Mouse (Mus musculus) leukemia stem cell, adult 10-12 weeks (primary cell): ENCODE results near the gene Crisp1. TPM values are rescaled to one million over a fixed set of nuclear protein-coding genes. Genes with fewer than 3 reads are reported as not detected.

Source experiments
- polyA plus RNA-seq: library from polyadenylated mRNA; stranded (reverse); fragments of >175 nt; gene quantifications from 2 replicates; pipeline ENCODE4 v1.2.3, GENCODE M21; 2012; ENCODE audit warnings: low replicate concordance

Crisp1 gene
- polyA plus RNA-seq = not detected in 2 replicates

GRCm38 (mm10) chr17:40319062-40319461 is at the start of gene Crisp1:
Gene Crisp1 (minus strand): TSS chr17:40319207.

Other genes starting within 250 kb of the Crisp1 start
- not detected in 2 replicates for gene AC192777.2, start 223.8 kb downstream of the Crisp1 start, polyA plus RNA-seq
- gene Pgk2, start 110.6 kb downstream of the Crisp1 start, polyA plus RNA-seq = not detected in 2 replicates
- not detected in 2 replicates for gene Crisp3, start 76.9 kb downstream of the Crisp1 start, polyA plus RNA-seq
- gene Esp8, start 200.8 kb upstream of the Crisp1 start, polyA plus RNA-seq = not detected in 2 replicates
- not detected in 2 replicates for gene Esp6, start 242.3 kb upstream of the Crisp1 start, polyA plus RNA-seq